Mouse (Mus musculus) neural tube, embryonic 12.5 days (tissue): ENCODE measurements at regions not wholly inside any gene's neighbourhood (a gene's known extent, or its start where the extent isn't known, plus 50 kb on each side); places are given as distances from the start of the nearest gene placed in this dataset.
A peak's percentile ranks its signal among the peaks of the same experiment; 100 is the strongest.

Experiments
- ATAC-seq: fragments of 200-750 bp; cut with Nextera tagmentation; 2 replicates; pipeline ENCODE4 v1.8.0; 2017; ENCODE audit warnings: low read depth, mild to moderate bottlenecking, moderate TSS enrichment, moderate library complexity; ENCODE audit not compliant: low FRiP score
- H3K27ac ChIP-seq: fragments of 300-500 bp; sonication (generic); 2 replicates; pipeline ENCODE4 v1.5.1; 2016
- H3K27me3 ChIP-seq: fragments of 300-500 bp; sonication (generic); replicated peaks from 2 replicates; pipeline ENCODE4 v1.6.1; 2016; ENCODE audit warnings: mild to moderate bottlenecking
- H3K36me3 ChIP-seq: fragments of 300-500 bp; sonication (generic); 2 replicates; pipeline ENCODE4 v1.6.1; 2016; ENCODE audit warnings: mild to moderate bottlenecking
- H3K4me1 ChIP-seq: fragments of 300-500 bp; sonication (generic); 2 replicates; pipeline ENCODE4 v1.6.1; 2016
- H3K4me2 ChIP-seq: fragments of 300-500 bp; sonication (generic); replicated peaks from 2 replicates; pipeline ENCODE4 v1.6.1; 2016; ENCODE audit warnings: mild to moderate bottlenecking
- H3K4me3 ChIP-seq: fragments of 300-500 bp; sonication (generic); 2 replicates; pipeline ENCODE4 v1.5.1; 2016
- H3K9ac ChIP-seq: fragments of 300-500 bp; sonication (generic); 2 replicates; pipeline ENCODE4 v1.6.1; 2016; ENCODE audit warnings: mild to moderate bottlenecking
- H3K9me3 ChIP-seq: fragments of 300-500 bp; sonication (generic); 2 replicates; pipeline ENCODE4 v1.6.1; 2016; ENCODE audit warnings: mild to moderate bottlenecking
- WGBS: fragments of 180-500 bp; shearing (Covaris S2); methylation state at CpG from one replicate; pipeline ENCODE4 v1.1.7; 2016; 5-methylcytosine and 5-hydroxymethylcytosine counted together

- no peaks in the 10 kb centered on the region for H3K36me3 ChIP-seq
- 79% methylated on average over 3 of the region's 3 CpGs for WGBS
- H3K9ac ChIP-seq, result no peak overlapping the region
- H3K9me3 ChIP-seq, result no peaks in the 10 kb centered on the region
- H3K4me3 ChIP-seq, result no peak overlapping the region
- H3K4me1 ChIP-seq, result no peaks in the 10 kb centered on the region
- no peaks in the 10 kb centered on the region for H3K27me3 ChIP-seq
- ATAC-seq, result no peak
- no peak overlapping the region for H3K27ac ChIP-seq
- H3K4me2 ChIP-seq, result no peak overlapping the region
Observed at GRCm38 (mm10) chr3:140707591-140708131, 504.5 kb downstream of the Pdha2 start.

GRCm38 (mm10) chr3:140706725-140707124 is 505.4 kb downstream of the Pdha2 start:
- no peak overlapping the region for H3K4me2 ChIP-seq
- no peak overlapping the region for H3K9ac ChIP-seq
- H3K9me3 ChIP-seq, result no peaks in the 10 kb centered on the region
- peak; percentile 17; the same call in 1 of the 2 replicates for ATAC-seq
- no peak overlapping the region for H3K27ac ChIP-seq
- WGBS, result 67% methylated on average over 4 of the region's 4 CpGs
- no peak overlapping the region for H3K4me3 ChIP-seq
- H3K4me1 ChIP-seq, result no peaks in the 10 kb centered on the region
- no peaks in the 10 kb centered on the region for H3K27me3 ChIP-seq
- no peaks in the 10 kb centered on the region for H3K36me3 ChIP-seq

- Histone ChIP-seq H3K9me3 (no peaks in the 10 kb centered on the region), H3K4me1 (no peaks in the 10 kb centered on the region), H3K27ac (no peak overlapping the region), H3K36me3 (no peaks in the 10 kb centered on the region), H3K4me3 (no peak overlapping the region), H3K9ac (no peak overlapping the region), H3K4me2 (no peak overlapping the region), H3K27me3 (no peaks in the 10 kb centered on the region)
- ATAC-seq, result no peak
- 85% methylated on average over 3 of the region's 3 CpGs for WGBS
Observed at GRCm38 (mm10) chr3:140705536-140705935, 506.6 kb downstream of the Pdha2 start.

GRCm38 (mm10) chr3:140702929-140703328 is 509.2 kb downstream of the Pdha2 start:
- ATAC-seq, result no peak
- H3K9ac ChIP-seq, result no peak overlapping the region
- H3K27me3 ChIP-seq, result no peaks in the 10 kb centered on the region
- H3K9me3 ChIP-seq, result no peaks in the 10 kb centered on the region
- H3K4me3 ChIP-seq, result no peak overlapping the region
- no peaks in the 10 kb centered on the region for H3K36me3 ChIP-seq
- 71% methylated on average over 5 of the region's 5 CpGs for WGBS
- H3K27ac ChIP-seq, result no peak overlapping the region
- no peaks in the 10 kb centered on the region for H3K4me1 ChIP-seq
- H3K4me2 ChIP-seq, result no peak overlapping the region

GRCm38 (mm10) chr3:140702271-140702681 is 509.9 kb downstream of the Pdha2 start:
- WGBS, result 92% methylated on average over 6 of the region's 6 CpGs

GRCm38 (mm10) chr3:140697295-140697694 is 514.9 kb downstream of the Pdha2 start:
- H3K9me3 ChIP-seq, result no peaks in the 10 kb centered on the region
- H3K27ac ChIP-seq, result no peak overlapping the region
- no peak overlapping the region for H3K4me2 ChIP-seq
- H3K36me3 ChIP-seq, result no peaks in the 10 kb centered on the region
- ATAC-seq, result no peak
- no peak overlapping the region for H3K9ac ChIP-seq
- no peaks in the 10 kb centered on the region for H3K27me3 ChIP-seq
- no peaks in the 10 kb centered on the region for H3K4me1 ChIP-seq
- no peak overlapping the region for H3K4me3 ChIP-seq
- 10% methylated on average over 3 of the region's 3 CpGs for WGBS

More at GRCm38 (mm10) chr3:140702271-140702681, 509.9 kb downstream of the Pdha2 start:
- no peaks in the 10 kb centered on the region for H3K36me3 ChIP-seq
- H3K9me3 ChIP-seq, result no peaks in the 10 kb centered on the region
- ATAC-seq, result no peak
- H3K27me3 ChIP-seq, result no peaks in the 10 kb centered on the region
- H3K4me2 ChIP-seq, result no peak overlapping the region
- no peak overlapping the region for H3K9ac ChIP-seq
- H3K4me1 ChIP-seq, result no peaks in the 10 kb centered on the region
- no peak overlapping the region for H3K4me3 ChIP-seq
- no peak overlapping the region for H3K27ac ChIP-seq

GRCm38 (mm10) chr3:140682794-140683193 is 529.4 kb downstream of the Pdha2 start:
- Histone ChIP-seq H3K36me3 (no peaks in the 10 kb centered on the region), H3K27me3 (no peaks in the 10 kb centered on the region), H3K4me1 (no peaks in the 10 kb centered on the region), H3K9me3 (no peaks in the 10 kb centered on the region), H3K27ac (no peak overlapping the region), H3K4me2 (no peak overlapping the region), H3K9ac (no peak overlapping the region), H3K4me3 (no peak overlapping the region)
- 83% methylated on average over 3 of the region's 3 CpGs for WGBS
- ATAC-seq, result no peak

GRCm38 (mm10) chr3:140645785-140646388 is 566.3 kb downstream of the Pdha2 start:
- Histone ChIP-seq H3K9ac (no peak overlapping the region), H3K27ac (no peak overlapping the region), H3K9me3 (no peaks in the 10 kb centered on the region), H3K36me3 (no peaks in the 10 kb centered on the region), H3K4me2 (no peak overlapping the region), H3K4me1 (no peaks in the 10 kb centered on the region), H3K27me3 (no peaks in the 10 kb centered on the region), H3K4me3 (no peak overlapping the region)
- ATAC-seq, result 0 out of 2 replicates have a peak, but pooled peaks have one; percentile 48
- WGBS, result 43% methylated on average over 9 of the region's 9 CpGs

GRCm38 (mm10) chr3:140619885-140620284 is 592.3 kb downstream of the Pdha2 start:
- no peaks in the 10 kb centered on the region for H3K4me1 ChIP-seq
- no peak for ATAC-seq
- WGBS, result 84% methylated on average over 3 of the region's 3 CpGs

More at GRCm38 (mm10) chr3:140619885-140620284, 592.3 kb downstream of the Pdha2 start:
- Histone ChIP-seq H3K36me3 (no peaks in the 10 kb centered on the region), H3K27me3 (no peaks in the 10 kb centered on the region), H3K9me3 (no peaks in the 10 kb centered on the region), H3K4me3 (no peak overlapping the region), H3K9ac (no peak overlapping the region), H3K4me2 (no peak overlapping the region), H3K27ac (no peak overlapping the region)
